Mouse (Mus musculus) limb, embryonic 15.5 days (tissue): Measurements from ENCODE around the gene Rdx. TPM values are rescaled to one million over a fixed set of nuclear protein-coding genes. Genes with fewer than 3 reads are reported as not detected.
"Not testable (repeated sequence)": the region's sequence is repeated elsewhere in the genome, so short reads cannot be mapped to it uniquely, and the experiment has no call there.

Experiments
- ATAC-seq: fragments of 200-750 bp; cut with Nextera tagmentation; 2 replicates; pipeline ENCODE4 v1.8.0; 2017; ENCODE audit warnings: low read depth, moderate TSS enrichment; ENCODE audit not compliant: insufficient number of reproducible peaks, low FRiP score, low TSS enrichment
- H3K27ac ChIP-seq: fragments of 300-500 bp; sonication (generic); 2 replicates; pipeline ENCODE4 v1.5.1; 2015; ENCODE audit warnings: moderate library complexity, mild to moderate bottlenecking, inconsistent platforms
- H3K27me3 ChIP-seq: fragments of 300-500 bp; sonication (generic); 2 replicates; pipeline ENCODE4 v1.6.1; 2015; ENCODE audit warnings: inconsistent platforms
- H3K36me3 ChIP-seq: fragments of 300-500 bp; sonication (generic); 2 replicates; pipeline ENCODE4 v1.6.1; 2015; ENCODE audit warnings: inconsistent platforms
- H3K4me1 ChIP-seq: fragments of 300-500 bp; sonication (generic); 2 replicates; pipeline ENCODE4 v1.6.1; 2015; ENCODE audit warnings: inconsistent platforms
- H3K4me2 ChIP-seq: fragments of 300-500 bp; sonication (generic); 2 replicates; pipeline ENCODE4 v1.6.1; 2015; ENCODE audit warnings: mild to moderate bottlenecking, inconsistent platforms
- H3K4me3 ChIP-seq: fragments of 300-500 bp; sonication (generic); 2 replicates; pipeline ENCODE4 v1.5.1; 2015; ENCODE audit warnings: mild to moderate bottlenecking, inconsistent platforms
- H3K9ac ChIP-seq: fragments of 300-500 bp; sonication (generic); 2 replicates; pipeline ENCODE4 v1.6.1; 2015; ENCODE audit warnings: inconsistent platforms
- H3K9me3 ChIP-seq: fragments of 300-500 bp; sonication (generic); 2 replicates; pipeline ENCODE4 v1.6.1; 2016; ENCODE audit warnings: inconsistent platforms
- WGBS: fragments of 180-500 bp; shearing (Covaris S2); methylation state at CpG from one replicate; pipeline ENCODE4 v1.1.7; 2015; 5-methylcytosine and 5-hydroxymethylcytosine counted together
- polyA plus RNA-seq: library from polyadenylated mRNA; unstranded; fragments of >200 nt; fragmentation: Nextera tagmentation; extraction: Ambion mirVana; gene quantifications from 2 replicates; pipeline ENCODE4 v1.2.1, GENCODE M21; 2015

Gene Rdx
- polyA plus RNA-seq, 1 experiment from 2014 or later, result 111 TPM

- no peak overlapping the region for H3K27ac ChIP-seq
- H3K27me3 ChIP-seq, result no peaks in the 10 kb centered on the region
- no peak overlapping the region for H3K9ac ChIP-seq
- 43% methylated on average over 2 of the region's 2 CpGs for WGBS
- no peaks in the 10 kb centered on the region for H3K9me3 ChIP-seq
- no peak overlapping the region for H3K4me2 ChIP-seq
- H3K36me3 ChIP-seq, result peaks cover 20% of the 10 kb centered on the region
- H3K4me1 ChIP-seq, result 0 out of 2 replicates have a peak, but pooled peaks cover 6% of the 10 kb centered on the region
- no peak for ATAC-seq
- H3K4me3 ChIP-seq, result no peak overlapping the region
These were observed 12.8 kb downstream of the Rdx start for GRCm38 (mm10) chr9:52059788-52060187.

GRCm38 (mm10) chr9:52070052-52070451 is 23.1 kb downstream of the Rdx start:
- 88% methylated on average over 2 of the region's 2 CpGs for WGBS
- no peak overlapping the region for H3K4me3 ChIP-seq
- ATAC-seq, result no peak

GRCm38 (mm10) chr9:52071352-52071751 is 24.4 kb downstream of the Rdx start:
- not testable (repeated sequence) for H3K4me1 ChIP-seq, H3K27me3 ChIP-seq, H3K27ac ChIP-seq, H3K4me3 ChIP-seq, H3K4me2 ChIP-seq, H3K9me3 ChIP-seq, ATAC-seq, H3K9ac ChIP-seq
- H3K36me3 ChIP-seq, result peaks cover 63% of the 10 kb centered on the region

More at GRCm38 (mm10) chr9:52070052-52070451, 23.1 kb downstream of the Rdx start:
- Histone ChIP-seq H3K9me3 (no peaks in the 10 kb centered on the region), H3K4me2 (no peak overlapping the region), H3K9ac (no peak overlapping the region), H3K27me3 (no peaks in the 10 kb centered on the region), H3K4me1 (no peaks in the 10 kb centered on the region), H3K36me3 (peaks cover 68% of the 10 kb centered on the region), H3K27ac (no peak overlapping the region)

- no peak overlapping the region for H3K27ac ChIP-seq
- no peaks in the 10 kb centered on the region for H3K9me3 ChIP-seq
- peaks cover 65% of the 10 kb centered on the region for H3K36me3 ChIP-seq
- no peaks in the 10 kb centered on the region for H3K27me3 ChIP-seq
- no peak overlapping the region for H3K9ac ChIP-seq
- H3K4me3 ChIP-seq, result no peak overlapping the region
- no peak for ATAC-seq
- no peak overlapping the region for H3K4me2 ChIP-seq
- no peaks in the 10 kb centered on the region for H3K4me1 ChIP-seq
These were observed 25.2 kb downstream of the Rdx start for GRCm38 (mm10) chr9:52072202-52072601.

GRCm38 (mm10) chr9:52076089-52076488 is 29.1 kb downstream of the Rdx start:
- Histone ChIP-seq H3K27ac (no peak overlapping the region), H3K4me2 (no peak overlapping the region), H3K27me3 (no peaks in the 10 kb centered on the region), H3K36me3 (peaks cover 57% of the 10 kb centered on the region), H3K9ac (no peak overlapping the region), H3K9me3 (no peaks in the 10 kb centered on the region), H3K4me1 (no peaks in the 10 kb centered on the region), H3K4me3 (no peak overlapping the region)
- WGBS, result 78% methylated on average over 2 of the region's 2 CpGs
- ATAC-seq, result no peak

GRCm38 (mm10) chr9:52077692-52078091 is 30.7 kb downstream of the Rdx start:
- H3K27me3 ChIP-seq, result no peaks in the 10 kb centered on the region
- no peaks in the 10 kb centered on the region for H3K4me1 ChIP-seq
- no peak overlapping the region for H3K4me2 ChIP-seq
- WGBS, result 88% methylated on average over 1 of the region's 1 CpGs
- no peak overlapping the region for H3K27ac ChIP-seq
- no peaks in the 10 kb centered on the region for H3K9me3 ChIP-seq
- H3K9ac ChIP-seq, result no peak overlapping the region
- H3K4me3 ChIP-seq, result no peak overlapping the region
- peaks cover 51% of the 10 kb centered on the region for H3K36me3 ChIP-seq
- no peak for ATAC-seq

GRCm38 (mm10) chr9:52081979-52082378 is 35.0 kb downstream of the Rdx start:
- no peak overlapping the region for H3K27ac ChIP-seq
- H3K9ac ChIP-seq, result no peak overlapping the region
- H3K4me2 ChIP-seq, result no peak overlapping the region
- no peaks in the 10 kb centered on the region for H3K9me3 ChIP-seq
- ATAC-seq, result no peak
- no peaks in the 10 kb centered on the region for H3K4me1 ChIP-seq
- H3K4me3 ChIP-seq, result no peak overlapping the region
- 85% methylated on average over 2 of the region's 2 CpGs for WGBS
- H3K27me3 ChIP-seq, result no peaks in the 10 kb centered on the region
- H3K36me3 ChIP-seq, result peaks cover 51% of the 10 kb centered on the region

GRCm38 (mm10) chr9:52082414-52082813 is 35.4 kb downstream of the Rdx start:
- Histone ChIP-seq H3K9ac (no peak overlapping the region), H3K4me1 (no peaks in the 10 kb centered on the region), H3K27ac (no peak overlapping the region), H3K4me3 (no peak overlapping the region), H3K36me3 (peaks cover 55% of the 10 kb centered on the region), H3K4me2 (no peak overlapping the region), H3K9me3 (no peaks in the 10 kb centered on the region), H3K27me3 (no peaks in the 10 kb centered on the region)
- WGBS, result 87% methylated on average over 4 of the region's 4 CpGs
- no peak for ATAC-seq

- H3K9ac ChIP-seq, result no peak overlapping the region
- no peak for ATAC-seq
- no peaks in the 10 kb centered on the region for H3K27me3 ChIP-seq
- 91% methylated on average over 9 of the region's 9 CpGs for WGBS
- H3K9me3 ChIP-seq, result no peaks in the 10 kb centered on the region
- no peaks in the 10 kb centered on the region for H3K4me1 ChIP-seq
- no peak overlapping the region for H3K4me3 ChIP-seq
- peaks cover 26% of the 10 kb centered on the region for H3K36me3 ChIP-seq
- no peak overlapping the region for H3K4me2 ChIP-seq
- no peak overlapping the region for H3K27ac ChIP-seq
These were observed 44.8 kb downstream of the Rdx start for GRCm38 (mm10) chr9:52091752-52092151.

- ATAC-seq, result no peak
- Histone ChIP-seq H3K4me2 (no peak overlapping the region), H3K27ac (no peak overlapping the region), H3K36me3 (peaks cover 21% of the 10 kb centered on the region), H3K9me3 (no peaks in the 10 kb centered on the region), H3K27me3 (no peaks in the 10 kb centered on the region), H3K4me1 (peaks cover under 1% of the 10 kb centered on the region; the same call in 1 of the 2 replicates), H3K9ac (no peak overlapping the region), H3K4me3 (no peak overlapping the region)
- WGBS, result 86% methylated on average over 5 of the region's 5 CpGs
These were observed 45.3 kb downstream of the Rdx start for GRCm38 (mm10) chr9:52092311-52092710.

- H3K4me2 ChIP-seq, result no peak overlapping the region
- H3K36me3 ChIP-seq, result peaks cover 13% of the 10 kb centered on the region; the same call in 1 of the 2 replicates
- peaks cover 4% of the 10 kb centered on the region; the same call in 1 of the 2 replicates for H3K4me1 ChIP-seq
- H3K27ac ChIP-seq, result no peak overlapping the region
- ATAC-seq, result no peak
- no peak overlapping the region for H3K4me3 ChIP-seq
- H3K9me3 ChIP-seq, result no peaks in the 10 kb centered on the region
- no peak overlapping the region for H3K9ac ChIP-seq
- WGBS, result 72% methylated on average over 8 of the region's 8 CpGs
- no peaks in the 10 kb centered on the region for H3K27me3 ChIP-seq
These were observed 46.1 kb downstream of the Rdx start for GRCm38 (mm10) chr9:52093108-52093507.

- 83% methylated on average over 5 of the region's 5 CpGs for WGBS
These were observed 47.0 kb downstream of the Rdx start for GRCm38 (mm10) chr9:52094016-52094415.

GRCm38 (mm10) chr9:52094471-52094980 is 47.6 kb downstream of the Rdx start:
- H3K27me3 ChIP-seq, result no peaks in the 10 kb centered on the region
- H3K36me3 ChIP-seq, result 0 out of 2 replicates have a peak, but pooled peaks cover 5% of the 10 kb centered on the region
- no peaks in the 10 kb centered on the region for H3K9me3 ChIP-seq
- H3K4me3 ChIP-seq, result no peak overlapping the region
- ATAC-seq, result no peak
- peaks cover 4% of the 10 kb centered on the region; the same call in 1 of the 2 replicates for H3K4me1 ChIP-seq
- no peak overlapping the region for H3K4me2 ChIP-seq
- H3K9ac ChIP-seq, result no peak overlapping the region
- no peak overlapping the region for H3K27ac ChIP-seq
- WGBS, result 81% methylated on average over 10 of the region's 10 CpGs

More at GRCm38 (mm10) chr9:52094016-52094415, 47.0 kb downstream of the Rdx start:
- no peaks in the 10 kb centered on the region for H3K9me3 ChIP-seq
- peaks cover 4% of the 10 kb centered on the region; the same call in 1 of the 2 replicates for H3K4me1 ChIP-seq
- H3K36me3 ChIP-seq, result 0 out of 2 replicates have a peak, but pooled peaks cover 7% of the 10 kb centered on the region
- no peak overlapping the region for H3K4me3 ChIP-seq
- no peak overlapping the region for H3K27ac ChIP-seq
- no peak overlapping the region for H3K9ac ChIP-seq
- no peak overlapping the region for H3K4me2 ChIP-seq
- no peak for ATAC-seq
- no peaks in the 10 kb centered on the region for H3K27me3 ChIP-seq
